Mouse (Mus musculus) hindbrain, embryonic 11.5 days (tissue): ENCODE data around the gene Stim1. TPM values are rescaled to one million over a fixed set of nuclear protein-coding genes. Genes with fewer than 3 reads are reported as not detected.
"Not testable (repeated sequence)": the region's sequence is repeated elsewhere in the genome, so short reads cannot be mapped to it uniquely, and the experiment has no call there.

Experiments
- ATAC-seq: fragments of 200-750 bp; cut with Nextera tagmentation; 2 replicates; pipeline ENCODE4 v1.8.0; 2017; ENCODE audit warnings: mild to moderate bottlenecking, moderate TSS enrichment, moderate library complexity; ENCODE audit not compliant: low FRiP score
- DNase-seq: peaks from one replicate; pipeline ENCODE4 v3.0.0-alpha.2; 2015; ENCODE audit warnings: low spot score
- H3K27ac ChIP-seq: fragments of 300-500 bp; sonication (generic); 2 replicates; pipeline ENCODE4 v1.5.1; 2014; ENCODE audit warnings: mild to moderate bottlenecking, low read depth, low read length
- H3K27me3 ChIP-seq: fragments of 300-500 bp; sonication (generic); 2 replicates; pipeline ENCODE4 v1.6.1; 2014; ENCODE audit warnings: mild to moderate bottlenecking, low read length, moderate library complexity, mixed read lengths; ENCODE audit not compliant: control insufficient read depth, insufficient read depth
- H3K36me3 ChIP-seq: fragments of 300-500 bp; sonication (generic); 2 replicates; pipeline ENCODE4 v1.6.1; 2014; ENCODE audit warnings: mild to moderate bottlenecking, low read length, moderate library complexity, mixed read lengths; ENCODE audit not compliant: control insufficient read depth, insufficient read depth
- H3K4me1 ChIP-seq: fragments of 300-500 bp; sonication (generic); replicated peaks from 2 replicates; pipeline ENCODE4 v1.6.1; 2014; ENCODE audit warnings: low read length, mixed read lengths; ENCODE audit not compliant: control insufficient read depth, insufficient read depth
- H3K4me2 ChIP-seq: fragments of 300-500 bp; sonication (generic); replicated peaks from 2 replicates; pipeline ENCODE4 v1.6.1; 2014; ENCODE audit warnings: mild to moderate bottlenecking, low read depth, low read length
- H3K4me3 ChIP-seq: fragments of 300-500 bp; sonication (generic); 2 replicates; pipeline ENCODE4 v1.5.1; 2014; ENCODE audit warnings: low read depth, low read length
- H3K9ac ChIP-seq: fragments of 300-500 bp; sonication (generic); 2 replicates; pipeline ENCODE4 v1.6.1; 2014; ENCODE audit warnings: low read depth, low read length
- H3K9me3 ChIP-seq: fragments of 300-500 bp; sonication (generic); 2 replicates; pipeline ENCODE4 v1.6.1; 2016; ENCODE audit warnings: low read length; ENCODE audit not compliant: control insufficient read depth
- WGBS: fragments of 180-500 bp; shearing (Covaris S2); extraction: QIAGEN DNeasy Blood & Tissue Kit; methylation state at CpG from one replicate; pipeline ENCODE4 v1.1.7; 2014; 5-methylcytosine and 5-hydroxymethylcytosine counted together
- polyA plus RNA-seq: library from polyadenylated mRNA; unstranded; fragments of >200 nt; fragmentation: Nextera tagmentation; extraction: Ambion mirVana; gene quantifications from 2 replicates; pipeline ENCODE4 v1.2.1, GENCODE M21; 2014

Gene Stim1
- polyA plus RNA-seq, 1 experiment from 2014 or later, result 10.3 TPM

DNA sequence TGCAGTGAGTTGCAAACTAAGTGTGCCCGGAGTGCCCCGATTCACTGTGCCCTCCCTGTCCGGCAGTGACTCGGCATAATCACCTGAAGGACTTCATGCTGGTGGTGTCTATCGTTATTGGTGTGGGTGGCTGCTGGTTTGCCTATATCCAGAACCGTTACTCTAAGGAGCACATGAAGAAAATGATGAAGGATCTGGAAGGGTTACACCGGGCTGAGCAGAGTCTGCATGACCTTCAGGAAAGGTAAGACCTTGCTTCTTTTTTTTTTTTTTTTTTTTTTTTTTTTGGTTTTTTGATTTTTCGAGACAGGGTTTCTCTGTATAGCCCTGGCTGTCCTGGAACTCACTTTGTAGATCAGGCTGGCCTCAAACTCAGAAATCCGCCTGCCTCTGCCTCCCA is 147.7 kb downstream of the Stim1 start:
- H3K4me2 ChIP-seq, DNase-seq, H3K27ac ChIP-seq, H3K36me3 ChIP-seq, H3K9me3 ChIP-seq, H3K27me3 ChIP-seq, H3K4me1 ChIP-seq, H3K4me3 ChIP-seq, H3K9ac ChIP-seq, ATAC-seq: not testable (repeated sequence)
- 90% methylated on average over 9 of the region's 9 CpGs for WGBS

DNA sequence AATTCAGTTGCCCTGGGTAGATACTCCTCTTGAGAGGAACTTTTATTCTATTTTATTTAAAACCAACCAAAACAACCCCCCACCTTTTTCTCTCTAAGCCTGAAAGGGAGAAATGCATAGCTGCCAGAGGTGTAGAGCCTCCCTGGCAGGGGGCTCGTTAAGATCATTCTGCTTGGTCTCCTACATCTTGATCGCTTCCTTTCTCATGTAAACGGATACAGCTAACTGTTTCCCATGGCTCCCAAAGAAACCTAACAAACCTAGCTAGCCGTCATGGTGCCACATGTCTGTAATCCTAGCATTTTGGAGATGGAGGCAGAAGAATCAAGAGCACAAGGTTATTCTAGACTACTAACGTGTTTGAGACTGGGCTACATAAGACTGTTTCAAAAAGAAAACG is 148.2 kb downstream of the Stim1 start:
- ATAC-seq, result no peak
- H3K36me3 ChIP-seq, result no peaks in the 10 kb centered on the region
- no peaks in the 10 kb centered on the region for H3K4me1 ChIP-seq
- H3K9me3 ChIP-seq, result no peaks in the 10 kb centered on the region
- H3K4me3 ChIP-seq, result no peak overlapping the region
- H3K27me3 ChIP-seq, result no peaks in the 10 kb centered on the region
- 40% methylated on average over 6 of the region's 6 CpGs for WGBS
- H3K4me2 ChIP-seq, result no peak overlapping the region
- no peak for DNase-seq
- H3K9ac ChIP-seq, result no peak overlapping the region
- H3K27ac ChIP-seq, result no peak overlapping the region

DNA sequence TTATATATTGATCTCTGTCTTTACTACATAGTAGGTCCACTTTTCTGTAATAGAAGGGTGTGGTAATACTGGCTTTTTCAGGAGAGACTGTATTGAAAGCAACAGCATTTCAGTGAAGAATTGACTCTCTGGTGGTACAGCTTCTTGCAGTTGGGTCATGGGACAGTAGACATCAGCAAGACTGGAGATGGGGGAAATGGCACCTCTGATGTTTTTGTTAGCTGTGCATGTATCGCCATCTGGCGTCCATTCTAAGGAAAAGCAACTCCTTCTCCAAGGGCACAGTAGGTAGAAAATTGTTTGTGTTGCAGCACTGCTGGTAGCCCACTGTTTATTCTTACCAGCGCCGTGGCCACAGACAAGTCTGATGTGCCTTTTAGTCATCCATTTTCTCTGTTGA is 149.8 kb downstream of the Stim1 start:
- ATAC-seq (peak; percentile 60; the same call in 1 of the 2 replicates), DNase-seq (peak; percentile 75)
- no peak overlapping the region for H3K27ac ChIP-seq
- no peaks in the 10 kb centered on the region for H3K36me3 ChIP-seq
- WGBS, result 9% methylated on average over 4 of the region's 4 CpGs
- H3K9ac ChIP-seq, result no peak overlapping the region
- H3K27me3 ChIP-seq, result no peaks in the 10 kb centered on the region
- H3K4me2 ChIP-seq, result no peak overlapping the region
- H3K4me3 ChIP-seq, result no peak overlapping the region
- no peaks in the 10 kb centered on the region for H3K9me3 ChIP-seq
- no peaks in the 10 kb centered on the region for H3K4me1 ChIP-seq

DNA sequence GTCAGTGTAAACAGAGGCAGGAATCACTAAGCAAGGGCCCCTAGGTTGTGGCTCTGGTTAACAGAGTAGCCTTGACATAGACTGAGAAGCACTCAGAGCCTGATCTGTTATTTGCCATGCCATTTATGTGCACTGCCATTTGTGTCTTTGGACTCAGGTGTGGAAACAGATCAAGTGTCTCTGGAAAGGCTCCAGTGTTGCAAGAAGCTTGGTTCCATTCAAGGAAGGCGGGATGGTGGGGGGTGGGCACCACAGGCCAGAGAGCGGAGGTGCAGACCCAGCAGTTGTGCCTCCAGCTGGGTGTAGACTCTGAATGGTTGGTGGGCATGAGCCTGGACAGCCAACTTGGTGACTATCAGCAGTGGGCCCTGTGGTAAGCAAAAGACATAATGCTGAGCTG is 154.4 kb downstream of the Stim1 start:
- Histone ChIP-seq H3K9me3 (no peaks in the 10 kb centered on the region), H3K9ac (no peak overlapping the region), H3K4me1 (no peaks in the 10 kb centered on the region), H3K4me3 (no peak overlapping the region), H3K27me3 (no peaks in the 10 kb centered on the region), H3K4me2 (no peak overlapping the region), H3K27ac (no peak overlapping the region), H3K36me3 (no peaks in the 10 kb centered on the region)
- ATAC-seq (no peak), DNase-seq (no peak)
- 98% methylated on average over 2 of the region's 2 CpGs for WGBS

- no peak overlapping the region for H3K4me3 ChIP-seq
- H3K27ac ChIP-seq, result no peak overlapping the region
- H3K9me3 ChIP-seq, result no peaks in the 10 kb centered on the region
- no peak for ATAC-seq
- 44% methylated on average over 6 of the region's 6 CpGs for WGBS
- DNase-seq, result no peak
- H3K36me3 ChIP-seq, result no peaks in the 10 kb centered on the region
- no peaks in the 10 kb centered on the region for H3K27me3 ChIP-seq
- no peak overlapping the region for H3K4me2 ChIP-seq
- H3K9ac ChIP-seq, result no peak overlapping the region
- no peaks in the 10 kb centered on the region for H3K4me1 ChIP-seq
Observed at GRCm38 (mm10) chr7:102425933-102426685, 158.5 kb downstream of the Stim1 start.

GRCm38 (mm10) chr7:102434344-102434743 is 166.7 kb downstream of the Stim1 start:
- no peak overlapping the region for H3K27ac ChIP-seq
- H3K36me3 ChIP-seq, result no peaks in the 10 kb centered on the region
- no peak overlapping the region for H3K4me2 ChIP-seq
- no peak overlapping the region for H3K9ac ChIP-seq
- 86% methylated on average over 2 of the region's 2 CpGs for WGBS
- H3K4me3 ChIP-seq, result no peak overlapping the region
- DNase-seq (no peak), ATAC-seq (no peak)
- H3K27me3 ChIP-seq, result no peaks in the 10 kb centered on the region
- no peaks in the 10 kb centered on the region for H3K9me3 ChIP-seq
- H3K4me1 ChIP-seq, result no peaks in the 10 kb centered on the region

- Histone ChIP-seq H3K27ac (no peak overlapping the region), H3K27me3 (no peaks in the 10 kb centered on the region), H3K4me3 (peak overlapping the region; percentile 76), H3K4me1 (peaks cover 4% of the 10 kb centered on the region; the same call in 1 of the 2 replicates), H3K9me3 (no peaks in the 10 kb centered on the region), H3K4me2 (no peak overlapping the region), H3K9ac (no peak overlapping the region), H3K36me3 (0 out of 2 replicates have a peak, but pooled peaks cover 2% of the 10 kb centered on the region)
- WGBS, result 55% methylated on average over 15 of the region's 15 CpGs
- DNase-seq (peak; percentile 35), ATAC-seq (peak; percentile 20; the same call in 1 of the 2 replicates)
Observed at GRCm38 (mm10) chr7:102440822-102441656, 173.4 kb downstream of the Stim1 start.

DNA sequence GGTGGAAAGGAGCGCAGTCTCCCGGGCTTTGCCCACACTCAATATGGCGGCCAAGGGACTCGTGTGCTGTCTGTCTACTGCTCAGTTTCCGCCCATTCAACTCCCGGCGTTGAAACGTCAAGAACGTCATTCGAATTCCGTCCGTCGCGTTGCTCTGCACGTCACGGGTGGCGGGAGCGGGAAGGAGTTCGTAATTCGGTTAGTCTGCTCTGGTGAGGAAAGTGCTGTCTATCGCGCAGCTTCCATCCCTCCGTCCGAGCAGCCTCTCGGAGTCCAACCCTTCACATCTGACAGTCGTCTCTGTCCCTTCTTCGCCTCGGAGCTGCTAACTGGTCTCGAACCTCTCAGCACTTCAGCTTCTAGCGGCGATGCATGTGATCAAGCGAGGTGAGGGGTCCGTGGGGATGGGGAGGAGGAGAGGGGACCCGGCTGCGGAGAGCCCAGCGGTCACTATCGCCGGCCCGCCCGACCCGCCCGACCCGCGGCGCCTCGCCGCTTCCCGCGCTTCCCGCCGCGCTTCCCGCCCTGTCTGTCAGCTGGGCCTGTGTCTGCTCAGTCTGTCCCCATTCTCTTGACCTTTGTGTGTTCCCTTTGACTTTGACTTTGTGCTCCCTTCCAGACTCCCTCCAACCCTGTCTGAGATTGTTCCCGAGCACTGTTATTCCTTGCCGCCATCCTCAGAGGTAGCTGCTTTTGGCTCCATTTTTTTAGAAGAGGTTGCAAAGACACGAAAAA is 174.2 kb downstream of the Stim1 start, which contains the start of gene Rrm1:
Gene Rrm1 (plus strand): TSS at position 39 of the 735 bp plus-strand sequence.
- H3K4me1 ChIP-seq, result peaks cover 4% of the 10 kb centered on the region; the same call in 1 of the 2 replicates
- H3K9ac ChIP-seq, result peak within 1 kb of the TSS; percentile 73
- H3K9me3 ChIP-seq, result no peaks in the 10 kb centered on the region
- H3K27ac ChIP-seq, result peak within 1 kb of the TSS; percentile 76
- under 1% methylated on average over 56 of the region's 56 CpGs for WGBS
- no peaks in the 10 kb centered on the region for H3K27me3 ChIP-seq
- peak within 1 kb of the TSS; percentile 76 for H3K4me3 ChIP-seq
- DNase-seq (peak; percentile 96), ATAC-seq (peak; percentile 98)
- peak within 1 kb of the TSS; percentile 63 for H3K4me2 ChIP-seq
- 0 out of 2 replicates have a peak, but pooled peaks cover 4% of the 10 kb centered on the region for H3K36me3 ChIP-seq
